Mouse (Mus musculus): ENCODE results near the gene Taf13. TPM values are rescaled to one million over a fixed set of nuclear protein-coding genes. Genes with fewer than 3 reads are reported as not detected.

The Taf13 gene
- total RNA-seq, 2 experiments from 2014 or later = 25.1 to 26.2 TPM

DNA sequence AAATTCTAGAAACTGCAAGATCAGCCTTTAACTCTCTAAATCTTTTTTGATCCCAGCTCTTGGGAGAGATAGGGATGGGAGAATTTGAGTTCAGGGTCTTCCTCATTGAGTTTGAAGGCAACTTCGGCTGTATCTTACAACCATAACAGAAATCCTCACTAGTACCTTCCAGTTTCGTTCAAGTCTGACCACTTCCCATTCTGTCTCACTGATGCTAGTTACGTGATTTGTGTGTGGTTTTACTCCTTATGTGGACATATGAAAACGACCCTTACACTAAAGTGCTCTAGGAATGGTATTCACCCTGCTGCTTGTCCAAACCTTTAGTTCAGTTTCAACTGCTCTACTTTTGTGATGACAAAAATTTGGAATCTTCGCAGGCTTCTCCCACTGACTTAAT, 2.5 kb downstream of the Taf13 start:
- DNase-seq = no peak

DNA sequence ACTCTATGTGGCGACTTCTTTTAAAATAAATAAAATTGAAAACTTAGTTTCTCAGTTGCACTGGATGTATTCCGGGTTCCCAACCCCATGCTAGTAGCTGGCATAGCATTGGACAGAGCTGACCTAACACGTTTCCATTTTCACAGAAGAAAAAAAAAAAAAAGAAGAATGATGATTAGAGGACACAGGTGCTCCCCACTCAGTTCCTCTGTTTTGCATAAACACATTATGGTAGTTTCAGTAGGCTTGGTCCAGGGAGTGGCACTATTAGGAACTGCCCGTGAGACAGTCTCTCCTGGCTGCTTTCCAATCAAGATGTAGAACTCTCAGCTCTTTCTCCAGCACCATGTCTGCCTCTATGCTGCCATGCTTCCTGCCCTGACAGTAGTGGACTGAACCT, 13.1 kb downstream of the Taf13 start:
- DNase-seq = no peak

DNA sequence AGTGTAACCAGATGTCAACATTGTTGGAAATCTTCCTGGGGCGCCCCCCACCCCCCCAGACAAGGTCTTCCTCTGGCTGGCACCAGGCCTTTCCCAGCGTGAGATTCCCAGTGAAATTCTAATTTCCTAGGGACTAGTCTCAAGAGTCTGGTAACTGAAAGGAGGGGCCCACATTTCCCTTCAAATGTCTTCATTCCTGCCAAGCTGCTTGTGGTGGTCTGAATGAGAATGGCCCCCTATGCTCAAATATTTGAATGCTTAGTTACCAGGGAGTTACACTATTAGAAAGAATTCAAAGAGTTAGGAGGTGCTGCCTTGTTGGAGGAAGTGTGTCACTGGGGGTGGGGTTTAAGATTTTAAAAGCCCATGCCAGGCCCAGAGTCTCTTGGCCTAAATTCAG, 16.9 kb downstream of the Taf13 start:
- DNase-seq = no peak

DNA sequence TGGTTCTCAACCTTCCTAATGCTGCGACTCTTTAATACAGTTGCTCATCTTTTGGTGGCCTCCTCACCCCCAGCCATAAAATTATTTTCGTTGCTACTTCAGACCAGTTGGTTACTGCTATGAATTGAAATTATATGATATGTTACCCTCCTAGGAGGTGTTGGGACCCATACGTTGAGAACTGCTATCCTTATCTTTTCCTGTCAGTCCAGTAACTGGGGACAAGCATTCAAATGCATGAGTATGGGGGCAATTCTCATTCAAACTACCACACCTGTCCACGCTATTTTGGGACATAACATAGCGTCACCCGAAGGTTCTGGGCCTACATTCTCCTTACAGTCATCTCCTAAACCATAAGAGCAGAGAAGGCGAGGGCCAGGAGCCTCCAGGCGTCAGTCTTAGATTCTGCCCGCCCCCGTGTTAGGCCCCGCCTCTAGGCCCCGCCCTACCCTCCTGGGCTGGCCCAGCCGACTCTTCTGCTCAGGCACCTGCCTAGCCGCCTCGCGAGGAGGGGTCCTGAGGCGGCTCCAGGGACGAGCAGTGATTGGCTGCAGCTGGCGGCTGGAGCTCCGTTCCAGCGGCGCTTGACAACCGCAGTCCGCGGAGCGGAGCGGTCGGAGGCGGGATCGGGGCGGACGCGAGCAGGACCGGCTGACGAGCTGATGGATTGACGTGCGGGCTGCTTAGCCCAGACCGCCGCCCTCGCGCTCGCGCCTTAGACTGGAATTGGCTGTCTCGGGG, 19.5 kb downstream of the Taf13 start, which contains the start of gene Wdr47:
Gene Wdr47, plus strand, starts transcription at position 494 of the 744 bp plus-strand sequence.
- peak; percentile 95 to 96 for DNase-seq

DNA sequence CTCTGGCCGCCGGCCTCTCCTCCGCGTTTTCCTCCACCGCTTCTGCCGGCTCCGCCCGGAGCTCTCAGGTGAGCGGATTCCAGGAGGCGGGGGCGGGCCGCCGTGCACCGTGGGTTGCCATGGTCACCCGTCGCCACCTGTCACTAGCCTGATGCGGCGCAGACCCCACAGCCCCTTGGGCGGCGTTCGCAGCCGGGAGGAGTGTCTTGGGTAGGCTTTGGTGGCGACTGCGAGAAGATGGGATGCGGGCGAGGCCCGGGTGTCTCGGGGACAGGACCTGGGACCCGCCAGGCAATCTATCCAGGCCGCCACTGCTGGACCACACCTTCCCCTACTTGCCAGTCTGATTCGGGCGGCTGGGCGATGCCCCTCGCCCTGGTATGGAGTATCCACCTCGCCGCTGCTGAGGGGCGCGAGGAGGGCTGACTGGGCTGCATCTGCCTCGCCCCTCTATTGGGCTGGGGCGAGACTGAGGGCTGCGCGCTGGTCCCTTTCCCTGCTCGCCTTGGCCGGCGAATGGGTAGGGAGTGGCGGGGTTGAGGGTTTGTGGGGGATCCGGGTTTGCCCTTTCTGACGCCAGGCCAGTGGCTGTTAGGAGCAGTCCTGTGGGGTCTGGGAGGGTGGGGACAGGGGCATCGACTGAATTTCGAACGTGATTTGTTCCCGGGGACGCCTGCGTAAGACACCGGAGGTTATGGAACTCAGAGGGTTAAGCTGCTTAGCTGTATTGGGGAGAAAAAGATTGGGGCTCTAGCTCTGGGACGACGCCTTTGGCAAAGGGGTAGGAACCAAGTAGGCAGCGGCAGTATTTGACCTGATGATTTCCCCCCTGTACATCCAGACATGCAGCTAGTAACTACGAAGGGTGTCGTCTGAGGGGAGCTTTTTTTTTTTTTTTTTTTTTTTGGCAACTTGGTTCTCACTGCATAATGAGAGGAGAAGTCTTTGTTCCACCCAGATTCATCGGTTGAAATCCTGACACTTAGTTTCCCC, 20.3 kb downstream of the Taf13 start:
- DNase-seq = peak in 1 of 2 experiments; percentile 15

DNA sequence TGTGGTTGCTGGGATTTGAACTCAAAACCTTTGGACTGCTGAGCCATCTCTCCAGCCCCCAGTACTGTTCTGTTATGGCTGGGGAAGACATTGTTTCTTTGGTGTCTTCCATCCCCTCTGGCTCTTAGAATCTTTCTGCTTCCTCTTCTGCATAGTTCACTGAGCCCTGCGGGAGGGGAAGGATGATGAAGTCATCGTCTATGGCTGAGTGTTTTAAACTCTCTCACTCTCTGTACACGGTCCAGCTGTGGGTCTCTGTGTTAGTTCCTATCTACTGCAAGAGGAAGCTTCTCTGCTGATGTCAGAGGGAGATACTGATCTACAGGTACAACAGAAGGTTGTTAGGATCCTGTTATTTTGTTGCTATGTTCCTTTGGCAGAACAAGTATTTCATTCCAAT, 37.4 kb downstream of the Taf13 start:
- DNase-seq = no peak

Small RNA genes within 50 kb of the gene (microRNA-seq; reads per million reads assigned to microRNA genes)
- 0 reads per million in 2 experiments for gene Gm22860

Other genes starting within 250 kb of the Taf13 start
- 1 to 10 TPM; 1.8 to 1.9 TPM for gene Mybphl, start 206.8 kb upstream of the Taf13 start, total RNA-seq (2021)
- 10 to 100 TPM; 18.4 TPM for gene Psrc1, start 187.9 kb upstream of the Taf13 start, total RNA-seq (2021)
- gene Celsr2, start 156.1 kb upstream of the Taf13 start, total RNA-seq (2021) = 100 to 1,000 TPM; 178 to 190 TPM
- gene Sars, start 126.5 kb upstream of the Taf13 start, total RNA-seq (2021) = 100 to 1,000 TPM; 190 to 210 TPM
- 1 to 10 TPM; 2.4 to 2.9 TPM for gene 1700013F07Rik, start 37.5 kb upstream of the Taf13 start, total RNA-seq (2021)
- gene 5330417C22Rik, start 35.2 kb upstream of the Taf13 start, total RNA-seq (2021) = 10 to 100 TPM; 26.1 to 29.7 TPM
- 10 to 100 TPM; 51.2 to 54.0 TPM for gene Tmem167b, start 9.2 kb upstream of the Taf13 start, total RNA-seq (2021)
- gene Wdr47, start 19.6 kb downstream of the Taf13 start, total RNA-seq (2021) = 100 to 1,000 TPM; 129 to 132 TPM
- gene Clcc1, start 82.2 kb downstream of the Taf13 start, total RNA-seq (2021) = 10 to 100 TPM; 29.1 to 29.4 TPM
- 10 to 100 TPM; 15.9 to 19.6 TPM for gene Gpsm2, start 150.6 kb downstream of the Taf13 start, total RNA-seq (2021)
- gene Aknad1, start 168.0 kb downstream of the Taf13 start, total RNA-seq (2021) = under 1 TPM; 0.10 to 0.13 TPM